Mouse (Mus musculus) T-helper 2 cell (primary cell): ENCODE results near the gene D7Ertd443e.

Source experiments
- in situ Hi-C: fragments of 300-600 bp; cut with MboI, MseI; formaldehyde crosslinking; loops from one replicate; pipeline ENCODE4 v1.15.1; 2025; ENCODE audit warnings: high pct_unique_total_duplicates

D7Ertd443e gene

DNA sequence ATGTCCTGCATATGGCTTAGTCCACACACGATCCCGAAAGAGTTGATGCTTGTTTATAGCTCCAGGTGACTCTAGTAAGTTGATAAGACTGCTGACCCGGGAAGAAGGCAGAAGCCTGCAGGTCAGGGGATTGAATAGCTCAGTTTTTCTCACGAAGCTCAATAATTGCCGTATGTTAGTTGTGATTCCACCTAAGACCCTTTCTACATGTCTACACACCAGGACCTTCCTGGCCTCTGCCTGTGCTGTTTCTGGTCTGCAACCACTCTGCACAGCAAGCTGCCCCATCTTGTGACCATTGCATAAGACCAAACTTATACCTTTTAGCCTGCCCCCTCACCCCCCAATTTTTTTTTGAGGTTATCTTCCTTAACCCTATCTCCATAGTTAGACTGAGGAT is 96.3 kb downstream of the D7Ertd443e start:
- in situ Hi-C loops = no loop called here

GRCm38 (mm10) chr7:134287570-134288222 is 97.8 kb downstream of the D7Ertd443e start:
- in situ Hi-C loops = no loop called here

GRCm38 (mm10) chr7:134272956-134273355 is 112.5 kb downstream of the D7Ertd443e start:
- in situ Hi-C loops = no loop called here

- in situ Hi-C loops = no loop called here
Observed at GRCm38 (mm10) chr7:134272421-134272820, 113.0 kb downstream of the D7Ertd443e start.

DNA sequence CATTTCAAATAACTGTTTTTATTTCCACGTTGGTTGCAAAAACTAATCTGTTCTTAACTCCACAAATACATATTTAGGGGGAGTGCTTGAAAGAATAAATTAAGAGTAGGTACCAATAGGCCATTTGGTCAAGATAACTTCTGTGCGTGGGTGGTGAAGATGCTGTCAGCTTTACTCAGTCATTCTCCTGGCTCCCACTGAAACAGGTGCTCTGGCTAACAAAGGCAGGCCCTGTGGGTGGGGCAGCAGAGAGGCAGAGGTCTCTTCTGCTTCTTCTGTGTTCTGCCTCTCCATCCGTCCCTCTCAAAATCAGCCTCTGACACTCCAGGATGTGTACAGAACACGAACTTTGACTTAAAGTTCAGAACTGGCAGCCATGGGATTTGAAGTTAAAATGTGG is 119.7 kb downstream of the D7Ertd443e start:
- in situ Hi-C loops = no loop called here

DNA sequence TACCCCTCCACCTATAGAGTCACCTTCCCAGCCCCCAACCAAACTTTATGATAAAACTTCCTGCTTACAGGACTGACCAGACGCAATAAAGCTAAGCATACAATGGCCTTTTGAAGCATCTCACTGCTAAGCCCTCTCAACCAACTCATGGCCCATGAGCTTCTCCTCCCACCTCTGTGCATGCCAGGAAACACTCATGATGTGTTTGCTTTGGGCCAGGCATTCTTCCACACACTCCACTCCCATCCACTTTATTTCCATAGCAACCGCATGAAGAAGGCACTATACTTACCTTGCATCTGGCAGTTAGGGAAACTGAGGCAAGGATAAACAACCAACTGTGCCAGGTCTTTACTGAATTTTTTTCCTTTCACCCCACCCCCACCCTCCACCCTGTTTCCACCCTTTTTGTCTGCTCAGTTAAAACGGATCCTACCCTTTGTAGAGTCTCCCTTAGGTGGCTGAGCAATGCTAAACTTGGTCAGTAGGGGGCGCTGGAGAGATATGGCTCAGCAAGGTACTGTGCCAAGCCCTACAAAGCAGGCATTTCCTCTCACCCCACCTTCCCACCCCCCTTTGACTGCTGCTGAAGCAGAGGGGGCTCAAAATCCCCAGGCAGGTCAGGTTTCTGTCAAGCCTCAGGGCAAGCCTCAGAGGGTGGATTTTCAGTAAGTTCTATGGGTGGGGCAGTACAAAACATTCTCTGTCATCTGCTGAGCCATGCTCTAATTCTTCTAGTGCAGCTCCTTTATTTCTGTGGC is 122.1 kb downstream of the D7Ertd443e start:
- in situ Hi-C loops = no loop called here

- in situ Hi-C loops = no loop called here
Observed at GRCm38 (mm10) chr7:134261003-134261701, 124.3 kb downstream of the D7Ertd443e start.

DNA sequence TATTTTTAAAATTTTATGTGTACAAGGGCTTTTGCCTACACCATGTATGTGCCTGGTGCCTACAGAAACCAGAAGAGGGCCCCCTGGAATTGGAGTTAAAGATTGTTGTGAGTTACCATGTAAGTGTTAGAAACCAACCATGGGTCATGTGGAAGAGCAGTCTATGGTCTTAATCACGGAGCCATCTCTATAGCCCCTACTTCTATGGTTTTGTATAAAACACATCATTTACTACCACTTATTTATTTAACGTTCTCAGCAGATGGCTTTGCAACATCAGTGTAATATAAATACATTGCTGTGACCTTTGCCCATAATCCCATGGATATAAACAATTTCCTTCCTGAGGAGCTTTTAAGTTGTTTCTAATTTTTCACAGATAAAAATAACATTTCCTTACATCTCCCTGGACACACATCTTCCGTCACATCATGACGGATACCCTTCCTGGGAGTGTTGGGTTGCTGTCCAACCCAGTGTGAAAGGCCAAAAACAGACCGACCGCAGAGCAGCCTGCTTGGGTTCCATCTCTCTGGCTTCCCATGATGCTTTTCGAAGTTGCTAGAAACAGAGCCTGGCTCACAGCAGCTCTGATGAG is 135.1 kb downstream of the D7Ertd443e start:
- in situ Hi-C loops = no loop called here

GRCm38 (mm10) chr7:134248041-134248440 is 137.4 kb downstream of the D7Ertd443e start:
- in situ Hi-C loops = no loop called here

DNA sequence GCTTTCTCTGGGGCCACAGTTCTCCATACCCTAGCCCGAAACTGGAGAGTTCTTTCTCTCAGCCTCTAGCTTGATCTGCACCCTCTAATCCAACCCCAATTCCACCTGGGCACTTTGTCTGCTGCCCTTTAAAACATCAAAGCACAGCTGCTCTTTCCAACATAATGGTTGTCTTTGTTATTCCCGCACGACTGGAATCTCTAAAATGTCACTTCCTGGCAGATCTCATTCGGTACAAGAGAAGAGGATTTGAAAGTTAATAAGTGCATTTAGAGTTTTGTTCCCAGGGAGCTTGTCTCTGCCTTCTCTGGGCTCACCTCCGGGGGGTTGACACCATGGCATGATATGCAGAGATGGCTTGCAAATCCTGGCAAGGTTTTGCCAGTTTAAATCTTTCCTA is 138.8 kb downstream of the D7Ertd443e start:
- in situ Hi-C loops = no loop called here

GRCm38 (mm10) chr7:134242773-134243172 is 142.7 kb downstream of the D7Ertd443e start:
- in situ Hi-C loops = no loop called here

- in situ Hi-C loops = no loop called here
Observed at GRCm38 (mm10) chr7:134241212-134241611, 144.2 kb downstream of the D7Ertd443e start.

GRCm38 (mm10) chr7:134240579-134240978 is 144.9 kb downstream of the D7Ertd443e start:
- in situ Hi-C loops = no loop called here

DNA sequence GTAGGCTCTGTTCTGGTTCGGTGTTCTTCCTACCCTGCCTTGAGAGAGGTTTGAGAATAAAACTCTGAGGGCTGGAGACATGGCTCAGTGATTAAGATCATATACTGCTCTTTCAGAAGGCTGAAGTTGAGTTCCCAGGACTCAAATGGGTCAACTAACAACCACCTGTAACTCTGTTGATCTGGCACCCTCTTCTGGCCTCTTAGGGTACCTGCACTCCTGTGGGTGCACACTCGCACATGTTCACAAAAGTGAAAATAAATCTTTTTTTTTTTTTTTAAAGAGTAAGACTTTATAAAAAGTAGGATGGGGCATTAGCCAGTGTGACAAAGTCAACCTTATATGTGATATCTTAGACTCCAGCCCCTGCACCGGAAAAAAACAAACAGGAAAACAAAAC is 146.6 kb downstream of the D7Ertd443e start:
- in situ Hi-C loops = no loop called here

DNA sequence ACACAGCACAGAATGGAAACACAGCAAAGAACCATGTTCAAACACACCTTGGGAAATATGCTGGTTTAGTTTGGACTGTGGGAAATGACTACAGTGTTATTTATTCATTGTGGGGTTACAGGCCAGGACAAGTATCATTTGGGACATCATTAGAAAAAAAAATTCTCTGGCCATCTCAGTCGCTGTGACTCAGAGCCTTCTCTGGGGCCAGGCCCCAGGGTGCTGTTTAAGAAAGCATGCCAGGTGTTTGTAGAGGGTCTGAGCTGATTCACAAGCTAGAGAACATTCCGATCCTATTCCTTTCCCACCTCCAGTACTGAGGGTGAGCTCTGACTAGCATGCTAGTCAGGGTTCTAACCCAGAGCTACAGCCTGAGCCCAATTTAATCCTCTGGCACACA is 148.1 kb downstream of the D7Ertd443e start:
- in situ Hi-C loops = no loop called here

- in situ Hi-C loops = no loop called here
Observed at GRCm38 (mm10) chr7:134236727-134237126, 148.7 kb downstream of the D7Ertd443e start.

DNA sequence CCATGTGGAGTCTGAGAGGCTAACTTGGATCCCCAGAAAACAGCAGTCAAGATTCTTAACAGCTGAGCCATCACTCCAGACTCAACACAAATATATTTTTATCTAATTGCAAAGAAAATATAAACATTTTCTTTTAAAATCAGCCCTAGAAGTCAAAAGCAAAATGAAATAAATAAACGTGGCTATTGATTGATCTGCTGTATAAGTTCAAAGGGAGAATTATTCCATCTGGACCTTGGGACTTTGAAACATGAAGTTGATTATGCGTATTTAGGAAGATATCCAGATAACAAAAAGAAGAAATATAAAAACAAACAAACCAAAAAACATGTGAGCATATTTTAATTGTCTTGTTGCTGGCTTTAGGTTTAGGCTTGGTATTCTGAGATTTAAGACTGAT is 149.9 kb downstream of the D7Ertd443e start:
- in situ Hi-C loops = no loop called here

DNA sequence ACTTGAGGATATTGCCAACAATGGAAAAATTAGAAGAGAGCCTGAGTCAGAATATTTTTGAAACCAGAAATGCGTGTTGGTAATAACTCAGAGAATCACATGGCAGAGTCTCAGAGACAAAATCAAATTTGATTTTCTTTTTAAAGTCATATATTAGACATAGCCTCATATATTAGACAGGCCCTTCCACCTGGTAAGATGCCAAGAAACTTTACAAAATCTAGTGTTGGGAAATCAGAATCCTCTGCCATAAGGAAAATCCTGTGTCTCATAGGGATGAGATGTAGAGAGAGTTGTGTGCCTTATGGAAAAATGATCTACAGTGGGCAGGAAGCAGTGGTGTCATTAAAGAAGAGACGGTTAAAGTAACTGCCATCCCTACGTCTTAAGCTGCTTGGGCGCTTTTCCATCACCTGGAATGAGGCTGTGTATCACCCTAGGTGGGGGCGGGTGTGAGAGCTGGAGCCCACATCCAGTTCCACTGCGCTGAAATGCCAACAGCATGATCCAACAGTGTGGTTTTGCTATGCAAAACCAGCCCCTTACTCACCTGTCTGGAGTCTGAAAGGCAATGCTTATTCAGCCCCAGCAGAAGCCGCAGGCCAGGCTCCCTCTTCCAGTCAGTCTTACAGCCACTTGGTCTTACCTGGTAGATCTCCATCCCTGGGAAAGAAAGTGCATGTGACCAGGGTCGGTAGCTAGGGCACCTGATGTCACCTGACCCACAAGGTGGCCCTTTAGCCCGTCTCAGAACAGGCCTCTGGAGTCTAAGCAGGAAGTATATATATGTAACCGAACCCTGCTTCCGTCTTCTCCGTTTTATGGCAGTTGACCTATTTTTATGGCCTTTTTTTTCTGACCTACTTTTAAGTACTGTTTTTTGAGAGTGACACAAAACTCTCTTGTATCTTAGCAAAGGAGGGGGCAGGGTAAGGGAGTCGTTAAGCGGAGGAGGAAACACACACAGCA is 153.8 kb downstream of the D7Ertd443e start, which contains the start of gene Adam12:
Gene Adam12 (minus strand): TSS at position 769 of the 969 bp plus-strand sequence.
- in situ Hi-C loops = no loop called here

GRCm38 (mm10) chr7:134230708-134231107 is 154.8 kb downstream of the D7Ertd443e start:
- in situ Hi-C loops = no loop called here

DNA sequence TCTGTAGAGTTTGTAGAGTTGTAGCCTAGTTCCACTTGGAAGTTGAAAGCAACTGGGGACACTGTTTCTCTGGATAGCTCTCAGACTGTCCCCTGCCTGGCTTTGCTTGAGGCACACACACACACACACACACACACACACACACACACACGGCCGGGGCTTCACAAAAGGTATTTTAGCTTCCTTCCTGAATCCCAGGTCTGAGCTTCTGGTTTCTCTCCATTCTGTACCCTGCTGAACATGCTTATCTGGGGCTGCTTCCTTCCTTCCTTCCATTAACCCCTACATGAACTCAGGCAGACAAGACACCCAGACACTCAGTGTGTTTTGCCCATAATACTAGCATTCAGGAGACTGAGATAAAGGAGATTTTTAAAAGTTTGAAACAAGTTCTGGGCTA is 155.6 kb downstream of the D7Ertd443e start:
- in situ Hi-C loops = no loop called here
